Mouse (Mus musculus) mature B cell (primary cell): Measurements from ENCODE around the gene Rnf135.
"Not testable (repeated sequence)": the region's sequence is repeated elsewhere in the genome, so short reads cannot be mapped to it uniquely, and the experiment has no call there.

Experiments used
- in situ Hi-C: fragments of 300-500 bp; cut with MboI; formaldehyde crosslinking; loops from 2 replicates; pipeline ENCODE4 v1.14.3; 2019

Rnf135 gene

GRCm38 (mm10) chr11:80183705-80184255, at the start of gene Rnf135:
Gene Rnf135, plus strand, starts transcription at chr11:80183851.
- in situ Hi-C loops: no loop called here

GRCm38 (mm10) chr11:80134744-80135143, 48.9 kb upstream of the Rnf135 start:
- in situ Hi-C loops: no loop called here

- in situ Hi-C loops: no loop called here
Measured at GRCm38 (mm10) chr11:80135954-80136683, 47.5 kb upstream of the Rnf135 start.

- in situ Hi-C loops: no loop called here
Measured at GRCm38 (mm10) chr11:80136786-80137185, 46.9 kb upstream of the Rnf135 start.

- in situ Hi-C loops: no loop called here
Measured at GRCm38 (mm10) chr11:80137773-80138172, 45.9 kb upstream of the Rnf135 start.

- in situ Hi-C loops: no loop called here
Measured at GRCm38 (mm10) chr11:80141825-80142521, 41.7 kb upstream of the Rnf135 start, which contains the start of gene Tefm. Gene Tefm, minus strand, starts transcription at chr11:80142175.

GRCm38 (mm10) chr11:80142872-80143271, 40.8 kb upstream of the Rnf135 start:
- in situ Hi-C loops: no loop called here

GRCm38 (mm10) chr11:80145787-80146275, 37.8 kb upstream of the Rnf135 start:
- in situ Hi-C loops: no loop called here

GRCm38 (mm10) chr11:80147748-80148147, 35.9 kb upstream of the Rnf135 start:
- in situ Hi-C loops: no loop called here

- in situ Hi-C loops: no loop called here
Measured at GRCm38 (mm10) chr11:80148313-80148712, 35.3 kb upstream of the Rnf135 start.

GRCm38 (mm10) chr11:80148974-80149373, 34.7 kb upstream of the Rnf135 start:
- in situ Hi-C loops: not testable (repeated sequence)

GRCm38 (mm10) chr11:80149412-80150023, 34.1 kb upstream of the Rnf135 start:
- in situ Hi-C loops: no loop called here

- in situ Hi-C loops: no loop called here
Measured at GRCm38 (mm10) chr11:80150566-80150965, 33.1 kb upstream of the Rnf135 start.

- in situ Hi-C loops: no loop called here
Measured at GRCm38 (mm10) chr11:80151541-80151940, 32.1 kb upstream of the Rnf135 start.

GRCm38 (mm10) chr11:80152376-80152775, 31.3 kb upstream of the Rnf135 start:
- in situ Hi-C loops: no loop called here

- in situ Hi-C loops: no loop called here
Measured at GRCm38 (mm10) chr11:80153857-80154495, 29.7 kb upstream of the Rnf135 start, which contains the start of gene Adap2. Gene Adap2, plus strand, starts transcription at chr11:80154105.

GRCm38 (mm10) chr11:80154501-80154900, 29.1 kb upstream of the Rnf135 start:
- in situ Hi-C loops: no loop called here

- in situ Hi-C loops: no loop called here
Measured at GRCm38 (mm10) chr11:80155541-80155940, 28.1 kb upstream of the Rnf135 start.

- in situ Hi-C loops: no loop called here
Measured at GRCm38 (mm10) chr11:80155961-80156360, 27.7 kb upstream of the Rnf135 start.

- in situ Hi-C loops: no loop called here
Measured at GRCm38 (mm10) chr11:80156841-80157240, 26.8 kb upstream of the Rnf135 start.

- in situ Hi-C loops: no loop called here
Measured at GRCm38 (mm10) chr11:80159018-80159417, 24.6 kb upstream of the Rnf135 start.

GRCm38 (mm10) chr11:80161041-80161440, 22.6 kb upstream of the Rnf135 start:
- in situ Hi-C loops: no loop called here
